Comparison of ENCODE assay signal across 29 mouse cellular contexts in the genomic region with DNA sequence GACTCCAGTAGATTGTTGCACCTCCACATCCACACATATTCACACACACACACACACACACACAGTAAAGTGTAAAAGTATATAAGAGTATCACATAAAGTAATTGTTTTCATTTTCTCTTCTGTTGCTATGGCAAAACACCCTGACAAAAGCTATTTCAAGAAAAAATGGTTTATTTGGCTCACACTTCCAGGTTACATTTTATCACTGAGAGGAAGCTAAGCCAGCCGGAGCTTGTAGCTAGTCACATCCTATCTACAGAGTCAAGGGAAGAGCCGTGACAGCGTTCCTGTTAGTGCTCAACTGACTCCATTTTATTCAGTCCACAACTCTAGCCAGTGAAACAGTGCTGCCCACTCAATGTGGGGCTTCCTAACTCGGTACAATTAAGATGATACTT. TPM values are rescaled to one million over a fixed set of nuclear protein-coding genes. Genes with fewer than 3 reads are reported as not detected.
A peak's percentile ranks its signal among the peaks of the same experiment; 100 is the strongest.
DNase-seq lines count a peak whose midpoint lies in the region; ATAC-seq and TF ChIP-seq lines count a peak whose summit lies in the region.
"Had no signal": no experiment of that assay in that cellular context is flagged by ENCODE, and none has a peak within 500 bp of the region (broad histone marks: within the 10 kb centered on the region; RNA-seq: fewer than 3 reads in every experiment).

No protein-coding gene starts in this region.

- no peak for TF ChIP-seq CTCF in lung, embryonic 14.5 days (IDR thresholded peaks at IDR 0.05; ENCODE audit: low read depth)

- intact Hi-C loops in heart, postnatal 25 days (cut with DNase I), result loop anchor here (5.0 kb wide), 2 partner anchors 274 to 299 kb away; no protein-coding TSS in a partner anchor

- no peak overlapping the region for H3K4me3 ChIP-seq in heart, embryonic 16.5 days (ENCODE audit: low read length)
- no peak overlapping the region for H3K4me3 ChIP-seq in lung, embryonic 14.5 days (ENCODE audit: low read depth, low read length)
- H3K4me3 ChIP-seq: embryonic facial prominence, embryonic 10.5 days; embryonic facial prominence, embryonic 13.5 days; erythroblast, embryonic 14.5 days; forebrain, embryonic 13.5 days had no signal

- no peak overlapping the region for H3K4me2 ChIP-seq in heart, embryonic 16.5 days (ENCODE audit: low read depth, low read length)
- no peak overlapping the region for H3K4me2 ChIP-seq in lung, embryonic 14.5 days
- H3K4me2 ChIP-seq: embryonic facial prominence, embryonic 13.5 days; forebrain, embryonic 13.5 days; heart, embryonic 11.5 days; hindbrain, embryonic 14.5 days had no signal

- H3K27ac ChIP-seq in heart, embryonic 16.5 days (ENCODE audit: low read length), result 0 out of 2 replicates have a peak overlapping the region, but pooled peaks have one; percentile 7
- no peak overlapping the region for H3K27ac ChIP-seq in lung, embryonic 14.5 days (ENCODE audit: low read depth)
- H3K27ac ChIP-seq: embryonic facial prominence, embryonic 10.5 days; embryonic facial prominence, embryonic 13.5 days; forebrain, embryonic 13.5 days; hindbrain, embryonic 14.5 days; hindbrain, postnatal 0 days had no signal

- no peak for ATAC-seq in heart, embryonic 16.5 days (replicated peaks; ENCODE audit: extremely low read depth, insufficient read depth, low FRiP score)
- ATAC-seq in lung, embryonic 14.5 days (ENCODE audit: insufficient read depth), result no peak
- ATAC-seq in megakaryocyte, adult 5-6 weeks (ENCODE audit: poor library complexity, severe bottlenecking), result no peak
- ATAC-seq: CD4-positive, CD25-positive, alpha-beta regulatory T cell, adult 4 months; forebrain, embryonic 13.5 days; forebrain, embryonic 16.5 days had no signal

- DNase-seq in heart, postnatal 25 days (ENCODE audit: low spot score), result no peak
- DNase-seq in lung, embryonic 14.5 days, result peak; percentile 47
- no peak for DNase-seq in lung, adult 18-20 months
- DNase-seq in lung, postnatal 14 days, result peak; percentile 16
- no peak for DNase-seq in lung, postnatal 4 days
- DNase-seq in lung, postnatal 36 days, result peak; percentile 40
- DNase-seq: heart, adult 11 months had no signal

- 46% methylated on average over 4 of the region's 4 CpGs for WGBS in heart, embryonic 16.5 days
- WGBS in lung, embryonic 14.5 days, result 42% methylated on average over 4 of the region's 4 CpGs

- H3K27me3 ChIP-seq in heart, embryonic 16.5 days (ENCODE audit: control insufficient read depth, insufficient read depth, low read length), result peaks cover 3% of the 10 kb centered on the region; the same call in 1 of the 2 replicates
- no peaks in the 10 kb centered on the region for H3K27me3 ChIP-seq in lung, embryonic 14.5 days (ENCODE audit: insufficient read depth, low read length)
- H3K27me3 ChIP-seq: embryonic facial prominence, embryonic 13.5 days; forebrain, embryonic 13.5 days had no signal

- H3K9me3 ChIP-seq in heart, embryonic 16.5 days (replicated peaks; ENCODE audit: control insufficient read depth, low read length), result no peaks in the 10 kb centered on the region
- no peaks in the 10 kb centered on the region for H3K9me3 ChIP-seq in lung, embryonic 14.5 days (ENCODE audit: low read depth, low read length)
- H3K9me3 ChIP-seq: embryonic facial prominence, embryonic 10.5 days; embryonic facial prominence, embryonic 13.5 days; forebrain, embryonic 13.5 days had no signal

- H3K4me1 ChIP-seq in heart, embryonic 16.5 days (ENCODE audit: control insufficient read depth, insufficient read depth, low read length), result peaks cover 18% of the 10 kb centered on the region
- peaks cover 7% of the 10 kb centered on the region; the same call in 1 of the 2 replicates for H3K4me1 ChIP-seq in lung, embryonic 14.5 days (ENCODE audit: insufficient read depth)

- H3K9ac ChIP-seq in heart, embryonic 16.5 days (ENCODE audit: low read length), result no peak overlapping the region
- no peak overlapping the region for H3K9ac ChIP-seq in lung, embryonic 14.5 days
- H3K9ac ChIP-seq: embryonic facial prominence, embryonic 13.5 days; forebrain, embryonic 13.5 days; hindbrain, embryonic 14.5 days had no signal

- no peaks in the 10 kb centered on the region for H3K36me3 ChIP-seq in heart, embryonic 16.5 days (ENCODE audit: control insufficient read depth, insufficient read depth)
- no peaks in the 10 kb centered on the region for H3K36me3 ChIP-seq in lung, embryonic 14.5 days (ENCODE audit: insufficient read depth)
- H3K36me3 ChIP-seq: embryonic facial prominence, embryonic 13.5 days had no signal

RNA-seq across cellular contexts. Expression of gene Fam198a, which starts 2.4 kb away (rescaled TPM):
- 1.6 and 1.8 TPM in 2 replicates for polyA plus RNA-seq in heart, embryonic 16.5 days (2015; fragmentation: Nextera tagmentation; extraction: Ambion mirVana)
- total RNA-seq in heart, postnatal 25 days (2021), result under 1 TPM; 0.94 to 0.98 TPM
- polyA plus RNA-seq in lung, embryonic 14.5 days (2014; fragmentation: Nextera tagmentation; extraction: Ambion mirVana), result 1.7 and 2.2 TPM in 2 replicates
- not detected in 2 replicates for total RNA-seq in megakaryocyte, adult 5-6 weeks (2015)
- not detected in 2 replicates for total RNA-seq in megakaryocyte, adult 5-6 weeks (2017)
- polyA plus RNA-seq: C2C12; erythroblast, embryonic 14.5 days had no signal

RNA-seq across cellular contexts. Expression of gene Cyp8b1, which starts 32.3 kb away (rescaled TPM):
- 0.13 TPM in 1 of 2 replicates, not detected in the other for polyA plus RNA-seq in heart, embryonic 16.5 days (2015; fragmentation: Nextera tagmentation; extraction: Ambion mirVana)
- total RNA-seq in heart, postnatal 25 days (2021), result not detected
- polyA plus RNA-seq in lung, embryonic 14.5 days (2014; fragmentation: Nextera tagmentation; extraction: Ambion mirVana), result not detected in 2 replicates
- not detected in 2 replicates for total RNA-seq in megakaryocyte, adult 5-6 weeks (2015)
- 0.18 TPM in 1 of 2 replicates, not detected in the other for total RNA-seq in megakaryocyte, adult 5-6 weeks (2017)
- total RNA-seq: gastrocnemius, adult 18-20 months; gastrocnemius, postnatal 14 days; heart, adult 8-10 months; heart, postnatal 10 days; heart, postnatal 4 days; hindbrain, postnatal 0 days; MEL had no signal
- polyA plus RNA-seq: brain, embryonic 14.5 days; C2C12; CD4-positive, CD25-positive, alpha-beta regulatory T cell, adult 4 months; cortical plate, adult 2 months; embryonic facial prominence, embryonic 10.5 days; embryonic facial prominence, embryonic 13.5 days; erythroblast, embryonic 14.5 days; forebrain, embryonic 13.5 days; forebrain, embryonic 16.5 days; heart, embryonic 11.5 days; heart, embryonic 14.5 days; hindbrain, embryonic 11.5 days; hindbrain, embryonic 14.5 days; hindbrain, postnatal 0 days had no signal

RNA-seq across cellular contexts. Expression of gene Pomgnt2, which starts 48.5 kb away (rescaled TPM):
- 12.5 and 13.0 TPM in 2 replicates for polyA plus RNA-seq in heart, embryonic 16.5 days (2015; fragmentation: Nextera tagmentation; extraction: Ambion mirVana)
- total RNA-seq in heart, postnatal 25 days (2021), result 10 to 100 TPM; 12.1 to 13.1 TPM
- polyA plus RNA-seq in lung, embryonic 14.5 days (2014; fragmentation: Nextera tagmentation; extraction: Ambion mirVana), result 9.9 and 10.5 TPM in 2 replicates
- 1.4 TPM in 1 of 2 replicates, not detected in the other for total RNA-seq in megakaryocyte, adult 5-6 weeks (2015)
- 0.18 and 1.5 TPM in 2 replicates for total RNA-seq in megakaryocyte, adult 5-6 weeks (2017)
- total RNA-seq: MEL had no signal
- polyA plus RNA-seq: CD4-positive, CD25-positive, alpha-beta regulatory T cell, adult 4 months had no signal

RNA-seq across cellular contexts. Expression of gene Ackr2, which starts 50.3 kb away (rescaled TPM):
- polyA plus RNA-seq in heart, embryonic 16.5 days (2015; fragmentation: Nextera tagmentation; extraction: Ambion mirVana), result 2.1 and 2.2 TPM in 2 replicates
- total RNA-seq in heart, postnatal 25 days (2021), result 1 to 10 TPM; 2.5 to 3.7 TPM
- 0.88 TPM in 2 replicates for polyA plus RNA-seq in lung, embryonic 14.5 days (2014; fragmentation: Nextera tagmentation; extraction: Ambion mirVana)
- total RNA-seq in megakaryocyte, adult 5-6 weeks (2015), result not detected in 2 replicates
- not detected in 2 replicates for total RNA-seq in megakaryocyte, adult 5-6 weeks (2017)
- total RNA-seq: MEL had no signal
- polyA plus RNA-seq: C2C12; CD4-positive, CD25-positive, alpha-beta regulatory T cell, adult 4 months; embryonic facial prominence, embryonic 13.5 days; erythroblast, embryonic 14.5 days; heart, embryonic 11.5 days had no signal

Comparison
In these comparisons a context has a peak if more than half of its experiments do, and no peak if none do; other contexts are left out.
1. DNase-seq: peak in lung, embryonic 14.5 days (single experiment), lung, postnatal 14 days (single experiment) and lung, postnatal 36 days (single experiment); none in heart, postnatal 25 days (single experiment), lung, adult 18-20 months (0 of 2) and lung, postnatal 4 days (0 of 2).
2. RNA of gene Pomgnt2, which starts 48.5 kb away (total RNA-seq): 12.1 to 13.1 TPM in heart, postnatal 25 days; 0.18 to 1.5 TPM in megakaryocyte, adult 5-6 weeks; every median in the first group is over 4 times any median in the second.